Mouse (Mus musculus) cortical plate, adult 2 months (tissue): ENCODE data around the gene Aspscr1. TPM values are rescaled to one million over a fixed set of nuclear protein-coding genes. Genes with fewer than 3 reads are reported as not detected.

Source experiments
- H3K27ac ChIP-seq: fragments of 200-500 bp; 2 replicates; pipeline ENCODE4 v1.5.1; 2012; ENCODE audit warnings: low read length, control low read depth, inconsistent platforms; ENCODE audit not compliant: insufficient read depth
- H3K4me1 ChIP-seq: fragments of 200-500 bp; 2 replicates; pipeline ENCODE4 v1.6.1; 2011; ENCODE audit warnings: low read length; ENCODE audit not compliant: control insufficient read depth, insufficient read depth
- H3K4me3 ChIP-seq: fragments of 200-500 bp; 2 replicates; pipeline ENCODE4 v1.5.1; 2011; ENCODE audit warnings: mild to moderate bottlenecking, low read length, control low read depth; ENCODE audit not compliant: insufficient read depth
- CTCF ChIP-seq: fragments of 200-500 bp; IDR thresholded peaks from 2 replicates; pipeline ENCODE4 v1.5.1; 2011; ENCODE audit warnings: mild to moderate bottlenecking, control low read depth, low read length; ENCODE audit not compliant: insufficient read depth; ENCODE audit errors: extremely low read depth
- POLR2A ChIP-seq: fragments of 200-500 bp; IDR thresholded peaks from 2 replicates; pipeline ENCODE4 v1.6.1; 2011; ENCODE audit warnings: mild to moderate bottlenecking, low read length, control low read depth; ENCODE audit not compliant: insufficient read depth; ENCODE audit errors: extremely low read depth
- polyA plus RNA-seq: library from polyadenylated mRNA; depleted of rRNA; stranded (reverse); fragments of >200 nt; gene quantifications from 2 replicates; pipeline ENCODE4 v1.2.3, GENCODE M21; 2012; rRNA removed

Aspscr1 gene
- polyA plus RNA-seq, 1 experiment: 46.2 TPM

- TF ChIP-seq POLR2A (no peak), CTCF (no peak)
- Histone ChIP-seq H3K4me1 (no peaks in the 10 kb centered on the region), H3K27ac (no peak overlapping the region), H3K4me3 (no peak overlapping the region)
Measured at GRCm38 (mm10) chr11:120747974-120748373, 75.2 kb downstream of the Aspscr1 start.

- peak; percentile 26; the same call in 1 of the 2 replicates for TF ChIP-seq CTCF
- TF ChIP-seq POLR2A: no peak
Measured at GRCm38 (mm10) chr11:120749430-120749829, 76.7 kb downstream of the Aspscr1 start.

GRCm38 (mm10) chr11:120751606-120752005 is 78.8 kb downstream of the Aspscr1 start:
- H3K27ac ChIP-seq: no peak overlapping the region
- no peak for TF ChIP-seq POLR2A
- TF ChIP-seq CTCF: no peak
- H3K4me1 ChIP-seq: no peaks in the 10 kb centered on the region
- no peak overlapping the region for H3K4me3 ChIP-seq

More at GRCm38 (mm10) chr11:120749430-120749829, 76.7 kb downstream of the Aspscr1 start:
- no peaks in the 10 kb centered on the region for H3K4me1 ChIP-seq
- H3K27ac ChIP-seq: no peak overlapping the region
- no peak overlapping the region for H3K4me3 ChIP-seq

Other genes with a start within 250 kb of the Aspscr1 start
- 62.0 and 62.7 TPM in 2 replicates for gene Nploc4, start 235.3 kb upstream of the Aspscr1 start, polyA plus RNA-seq
- 0.15 TPM in 1 of 2 replicates, not detected in the other for gene Tspan10, start 230.3 kb upstream of the Aspscr1 start, polyA plus RNA-seq
- 0.59 and 0.81 TPM in 2 replicates for gene Pde6g, start 219.5 kb upstream of the Aspscr1 start, polyA plus RNA-seq
- gene Oxld1, start 214.9 kb upstream of the Aspscr1 start, polyA plus RNA-seq: 15.0 and 17.4 TPM in 2 replicates
- 27.6 and 28.5 TPM in 2 replicates for gene Ccdc137, start 214.9 kb upstream of the Aspscr1 start, polyA plus RNA-seq
- gene Arl16, start 205.4 kb upstream of the Aspscr1 start, polyA plus RNA-seq: 46.0 and 46.2 TPM in 2 replicates
- gene Mrpl12, start 188.4 kb upstream of the Aspscr1 start, polyA plus RNA-seq: 96.3 and 96.6 TPM in 2 replicates
- 29.0 and 30.0 TPM in 2 replicates for gene Slc25a10, start 181.1 kb upstream of the Aspscr1 start, polyA plus RNA-seq
- 0.13 TPM in 2 replicates for gene Gcgr, start 142.3 kb upstream of the Aspscr1 start, polyA plus RNA-seq
- gene Mcrip1, start 123.2 kb upstream of the Aspscr1 start, polyA plus RNA-seq: 158 and 160 TPM in 2 replicates
- not detected in 2 replicates for gene Ppp1r27, start 121.8 kb upstream of the Aspscr1 start, polyA plus RNA-seq
- gene P4hb, start 99.7 kb upstream of the Aspscr1 start, polyA plus RNA-seq: 88.9 and 91.2 TPM in 2 replicates
- gene Arhgdia, start 91.3 kb upstream of the Aspscr1 start, polyA plus RNA-seq: 416 and 442 TPM in 2 replicates
- gene Alyref, start 74.6 kb upstream of the Aspscr1 start, polyA plus RNA-seq: 42.1 and 46.9 TPM in 2 replicates
- 148 and 161 TPM in 2 replicates for gene Anapc11, start 74.6 kb upstream of the Aspscr1 start, polyA plus RNA-seq
- 0.58 and 1.1 TPM in 2 replicates for gene Npb, start 64.5 kb upstream of the Aspscr1 start, polyA plus RNA-seq
- gene Pcyt2, start 55.0 kb upstream of the Aspscr1 start, polyA plus RNA-seq: 281 and 289 TPM in 2 replicates
- 98.2 and 105 TPM in 2 replicates for gene Sirt7, start 47.7 kb upstream of the Aspscr1 start, polyA plus RNA-seq
- 83.7 and 83.9 TPM in 2 replicates for gene Mafg, start 39.4 kb upstream of the Aspscr1 start, polyA plus RNA-seq
- 2.2 and 3.6 TPM in 2 replicates for gene Pycr1, start 29.2 kb upstream of the Aspscr1 start, polyA plus RNA-seq
- gene Myadml2, start 24.8 kb upstream of the Aspscr1 start, polyA plus RNA-seq: 3.4 and 3.6 TPM in 2 replicates
- gene Notum, start 11.8 kb upstream of the Aspscr1 start, polyA plus RNA-seq: 6.8 and 7.1 TPM in 2 replicates
- 36.2 and 40.2 TPM in 2 replicates for gene Cenpx, start 40.8 kb downstream of the Aspscr1 start, polyA plus RNA-seq
- gene Lrrc45, start 41.0 kb downstream of the Aspscr1 start, polyA plus RNA-seq: 114 and 137 TPM in 2 replicates
- 60.4 and 72.2 TPM in 2 replicates for gene Rac3, start 48.5 kb downstream of the Aspscr1 start, polyA plus RNA-seq
- gene Dcxr, start 54.3 kb downstream of the Aspscr1 start, polyA plus RNA-seq: 20.5 and 21.3 TPM in 2 replicates
- 4.6 and 4.9 TPM in 2 replicates for gene Cbr2, start 59.1 kb downstream of the Aspscr1 start, polyA plus RNA-seq
- gene Hmga1b, start 89.8 kb downstream of the Aspscr1 start, polyA plus RNA-seq: 1.4 and 2.8 TPM in 2 replicates
- 98.9 and 103 TPM in 2 replicates for gene Rfng, start 111.2 kb downstream of the Aspscr1 start, polyA plus RNA-seq
- gene Gps1, start 111.3 kb downstream of the Aspscr1 start, polyA plus RNA-seq: 223 and 224 TPM in 2 replicates
- gene Dus1l, start 123.4 kb downstream of the Aspscr1 start, polyA plus RNA-seq: 49.8 and 51.3 TPM in 2 replicates
- gene Fasn, start 151.6 kb downstream of the Aspscr1 start, polyA plus RNA-seq: 219 and 242 TPM in 2 replicates